Mouse (Mus musculus): ENCODE data around the gene S100pbp.

S100pbp gene

GRCm38 (mm10) chr4:129106073-129106472 is 83.5 kb downstream of the S100pbp start:
- no peak for DNase-seq (ENCODE audit: extremely low spot score, low spot score)

- DNase-seq (ENCODE audit: extremely low spot score, low spot score) = peak; percentile 38
These were observed 84.2 kb downstream of the S100pbp start, which contains the start of gene Tmem54 for GRCm38 (mm10) chr4:129105356-129105755. Gene Tmem54 (plus strand): TSS chr4:129105548.

DNA sequence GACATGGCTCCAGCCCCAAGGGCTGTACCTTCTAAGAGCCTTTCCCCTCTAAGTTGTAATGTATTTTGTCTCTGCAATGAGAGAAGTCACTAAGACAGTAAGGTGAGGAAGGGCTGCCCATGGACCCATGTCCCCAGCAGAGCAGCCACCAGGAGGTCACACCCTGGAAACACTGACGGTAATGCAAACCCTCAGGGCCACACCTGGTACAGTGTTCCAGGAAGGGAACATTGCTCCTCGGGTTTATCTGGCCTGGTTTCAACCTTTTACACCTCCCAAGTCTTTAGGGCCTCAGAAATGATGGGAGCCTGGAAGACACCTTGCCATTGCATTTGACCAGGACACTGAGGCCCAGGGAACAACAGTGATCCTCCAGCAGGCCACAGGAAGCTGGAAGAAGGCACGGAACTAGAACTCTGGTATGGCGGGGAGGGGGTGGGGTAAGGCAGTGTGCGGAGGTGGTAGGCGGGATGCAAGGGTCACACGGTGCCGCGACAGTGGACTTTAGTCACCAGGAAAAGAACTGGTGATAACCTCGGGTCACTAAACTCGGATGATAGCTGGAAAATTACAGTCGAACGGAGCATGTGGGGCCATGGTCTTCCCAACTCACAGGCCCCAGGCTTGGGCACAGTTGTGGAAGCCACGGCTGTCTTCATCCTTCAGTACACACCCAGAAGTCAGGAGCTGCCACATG is 87.2 kb downstream of the S100pbp start:
- DNase-seq (ENCODE audit: extremely low spot score, low spot score) = no peak

Data from neural tube, embryonic 10.5 days (tissue).